Mouse (Mus musculus) brain, adult 2 months (tissue): ENCODE measurements at regions not wholly inside any gene's neighbourhood (a gene's known extent, or its start where the extent isn't known, plus 50 kb on each side); places are given as distances from the start of the nearest gene placed in this dataset.
"Not testable (repeated sequence)": the region's sequence is repeated elsewhere in the genome, so short reads cannot be mapped to it uniquely, and the experiment has no call there.

Source experiments
- DNase-seq: peaks from one replicate; pipeline ENCODE4 v3.0.0; 2011; ENCODE audit warnings: low read depth, low spot score

GRCm38 (mm10) chr19:8496561-8496960 is 91.7 kb upstream of the Slc22a30 start:
- DNase-seq, result not testable (repeated sequence)

- not testable (repeated sequence) for DNase-seq
Measured at GRCm38 (mm10) chr19:8497526-8497925, 92.6 kb upstream of the Slc22a30 start.

DNA sequence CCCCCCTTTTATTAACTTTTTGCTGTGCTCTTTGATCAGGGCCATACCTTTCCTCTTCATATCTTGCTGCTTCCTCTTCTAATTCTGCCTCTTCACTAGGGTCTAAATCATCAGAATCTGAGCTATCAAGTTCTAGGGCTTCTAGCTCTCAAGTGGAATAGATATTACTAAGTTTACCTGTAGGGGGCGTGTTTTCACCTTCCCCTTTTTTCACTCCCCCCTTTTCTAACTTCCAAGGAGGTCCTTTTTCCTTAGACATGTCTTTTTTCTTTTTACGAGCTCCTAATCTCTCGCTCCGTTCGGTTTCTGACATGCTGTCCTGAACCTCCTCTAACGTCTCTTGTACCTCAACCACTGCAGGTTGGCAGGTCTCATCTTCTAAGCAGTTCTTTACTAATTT is 73.3 kb upstream of the Slc22a8 start:
- not testable (repeated sequence) for DNase-seq

GRCm38 (mm10) chr19:8518273-8518672 is 72.8 kb upstream of the Slc22a8 start:
- DNase-seq, result peak; percentile 51

DNA sequence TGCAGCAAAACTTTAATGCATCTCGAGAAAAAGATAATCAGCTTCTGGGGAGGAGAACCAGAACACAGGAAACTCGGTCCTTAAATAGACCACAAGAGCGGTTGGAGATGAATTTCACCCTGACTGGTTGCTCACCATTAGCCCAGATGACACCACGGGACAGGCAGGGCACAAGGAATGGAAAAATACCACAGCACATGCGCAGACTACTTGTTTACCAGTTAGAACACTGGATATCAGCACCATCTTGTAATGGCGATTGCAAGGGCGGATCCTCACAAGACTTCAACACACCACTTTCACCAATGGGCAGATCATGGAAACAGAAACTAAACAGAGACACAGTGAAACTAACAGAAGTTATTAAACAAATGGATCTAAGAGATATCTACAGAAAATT is 72.1 kb upstream of the Slc22a8 start:
- not testable (repeated sequence) for DNase-seq

DNA sequence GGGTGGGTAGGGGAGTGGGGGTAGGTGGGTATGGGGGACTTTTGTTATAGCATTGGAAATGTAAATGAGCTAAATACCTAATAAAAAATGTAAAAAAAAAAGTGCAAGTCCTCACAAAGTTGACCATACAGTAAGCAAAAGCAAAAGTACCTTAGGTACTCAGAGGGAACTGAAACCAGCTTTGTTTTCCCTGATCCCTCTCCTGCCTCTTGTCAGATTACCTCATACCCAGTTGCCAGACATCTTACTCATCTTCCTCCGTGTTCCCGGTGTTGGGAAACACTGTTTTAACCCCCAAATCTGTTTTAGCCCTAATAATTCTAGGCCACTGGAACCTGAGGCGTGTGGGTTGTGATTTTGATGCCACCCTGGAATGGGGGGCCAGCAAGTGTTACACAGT is 56.5 kb upstream of the Slc22a8 start:
- DNase-seq, result no peak

GRCm38 (mm10) chr19:8536085-8536484 is 55.0 kb upstream of the Slc22a8 start:
- peak; percentile 12 for DNase-seq
